1 mouse cellular context compared by ENCODE assay signal in the genomic region with DNA sequence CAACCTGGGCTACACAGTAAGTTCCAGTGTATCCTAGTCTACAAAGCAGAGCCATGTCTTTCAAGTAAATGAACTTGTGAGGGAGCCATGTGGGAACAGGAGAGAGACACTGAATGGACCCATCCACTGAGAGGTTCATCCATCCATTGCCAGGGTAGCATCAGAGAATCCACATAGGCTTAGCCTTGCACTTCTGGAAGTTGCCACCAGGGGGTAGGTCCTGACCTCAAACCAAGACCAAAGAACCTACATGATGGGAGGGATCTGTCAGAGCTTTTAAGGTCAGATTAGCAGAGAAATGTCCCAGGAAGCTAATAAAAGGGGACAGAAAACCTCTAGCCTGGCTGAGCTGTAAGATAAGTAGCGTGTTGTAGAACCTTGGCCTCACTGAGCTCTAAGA.
TF ChIP-seq lines count a peak whose summit lies in the region.

No protein-coding gene starts in this region.

TF ChIP-seq in CH12.LX, 34 proteins besides CTCF, POLR2A, EP300 and RAD21 (continued from another document):
- no peak for TF ChIP-seq ZMIZ1 (IDR thresholded peaks at IDR 0.05; ENCODE audit: low read depth, low read length)
